Mouse (Mus musculus) G1E (cell line): ENCODE results near the gene Tmc7.

Experiments used
- CTCF ChIP-seq: IDR thresholded peaks from 2 replicates; pipeline ENCODE4 v1.5.1; 2012; ENCODE audit warnings: low read depth, low read length, inconsistent platforms, mixed read lengths
- GATA1 ChIP-seq: IDR thresholded peaks from 2 replicates; pipeline ENCODE4 v1.6.1; 2012; ENCODE audit warnings: borderline replicate concordance, low read length, inconsistent platforms, mixed read lengths
- GATA2 ChIP-seq: IDR thresholded peaks from 2 replicates; pipeline ENCODE4 v1.6.1; 2012; ENCODE audit warnings: low read depth, low read length, inconsistent platforms, borderline replicate concordance
- TAL1 ChIP-seq: conservative IDR thresholded peaks from 2 replicates; pipeline ENCODE4 v1.6.1; 2012; ENCODE audit warnings: low read depth, low read length, inconsistent platforms, mixed read lengths

DNA sequence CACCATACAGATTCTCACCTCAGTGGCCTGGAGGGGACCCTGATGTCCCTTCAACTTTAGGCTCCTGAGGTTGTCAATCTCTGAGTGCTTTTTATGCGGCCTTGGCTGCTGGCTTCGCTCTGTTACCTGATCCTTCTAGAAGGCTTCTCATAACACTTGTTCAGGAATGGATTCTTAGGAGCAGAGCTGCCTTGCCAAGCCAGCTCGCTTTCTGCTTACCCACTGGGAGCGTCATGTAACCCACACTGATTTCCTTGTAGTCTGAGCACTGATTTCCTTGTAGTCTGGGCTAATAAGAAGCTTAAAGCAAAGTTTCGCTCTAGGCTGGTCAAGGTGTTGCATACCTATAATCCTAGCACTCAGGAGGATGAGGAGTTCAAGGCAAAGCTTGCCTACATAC lies 33.6 kb upstream of the Tmc7 start:
- TF ChIP-seq GATA1 (no peak), CTCF (no peak), GATA2 (no peak), TAL1 (no peak)
